Mouse (Mus musculus): Measurements from ENCODE around the gene Gm8369.
"Not testable (repeated sequence)": the region's sequence is repeated elsewhere in the genome, so short reads cannot be mapped to it uniquely, and the experiment has no call there.

Gene Gm8369

DNA sequence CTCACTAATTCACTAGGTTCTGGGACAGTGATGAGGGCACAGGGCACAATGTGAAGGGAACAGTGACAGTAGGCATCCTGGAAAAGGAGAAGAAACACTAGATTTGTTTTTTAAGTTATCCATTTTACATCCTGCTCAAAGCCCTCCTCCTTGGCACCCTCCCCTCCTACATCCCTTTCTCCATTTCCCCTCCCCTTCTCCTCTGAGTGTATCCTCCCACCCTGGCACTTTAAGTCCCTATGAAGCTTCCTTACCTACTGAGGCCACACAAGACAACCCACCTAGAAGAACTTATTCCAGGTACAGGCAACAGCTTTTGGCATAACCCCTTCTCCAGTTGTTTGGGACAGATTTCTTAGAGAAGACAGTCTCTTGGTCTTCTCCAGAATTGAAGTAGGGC, 30.5 kb downstream of the Gm8369 start, which contains the start of gene Ms4a6b:
Gene Ms4a6b (plus strand): TSS at position 267 of the 400 bp plus-strand sequence.
- no peak for DNase-seq (ENCODE audit: low read depth)

DNA sequence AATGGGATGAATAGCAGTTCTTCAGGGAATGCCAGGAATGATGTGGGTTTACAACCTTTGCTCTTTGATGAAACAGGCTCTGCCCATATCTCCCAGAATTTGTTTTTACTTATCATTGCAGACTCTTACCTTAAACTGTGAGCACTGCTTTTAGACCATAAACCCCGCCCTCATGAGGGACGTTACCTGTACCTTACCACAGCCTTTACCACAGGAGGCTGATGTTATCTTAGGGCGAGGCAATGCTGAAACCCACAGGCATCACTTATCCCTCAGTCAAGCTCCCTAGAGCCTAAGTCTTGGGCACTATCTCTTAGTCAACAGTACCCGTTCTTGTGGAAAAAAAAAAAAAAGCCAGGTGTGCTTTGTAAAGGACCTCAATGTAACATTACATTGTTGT, 31.1 kb downstream of the Gm8369 start:
- DNase-seq (ENCODE audit: low read depth): peak; percentile 88

- not testable (repeated sequence) for DNase-seq (ENCODE audit: low read depth)
Observed at GRCm38 (mm10) chr19:11517373-11517772, 31.6 kb downstream of the Gm8369 start.

DNA sequence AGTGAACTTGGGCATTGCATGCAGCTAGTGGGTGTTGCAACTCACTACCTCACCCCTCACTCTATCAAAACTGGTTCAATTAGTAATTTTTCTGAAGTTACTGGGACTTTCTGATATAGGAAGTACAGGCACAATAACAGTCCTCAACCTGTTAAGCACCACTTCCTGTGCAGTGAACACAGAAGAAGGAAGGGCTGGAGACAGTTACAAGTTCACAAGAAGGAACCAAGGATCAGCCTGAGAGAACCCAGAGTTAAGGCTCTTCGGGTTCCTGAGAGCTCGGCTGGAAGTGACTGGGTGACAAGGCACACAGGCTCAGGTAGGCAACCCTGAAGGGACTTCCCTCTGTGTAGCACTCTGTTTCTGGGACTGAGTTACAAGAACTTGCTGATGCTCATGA, 32.6 kb downstream of the Gm8369 start:
- DNase-seq (ENCODE audit: low read depth): peak; percentile 71

DNA sequence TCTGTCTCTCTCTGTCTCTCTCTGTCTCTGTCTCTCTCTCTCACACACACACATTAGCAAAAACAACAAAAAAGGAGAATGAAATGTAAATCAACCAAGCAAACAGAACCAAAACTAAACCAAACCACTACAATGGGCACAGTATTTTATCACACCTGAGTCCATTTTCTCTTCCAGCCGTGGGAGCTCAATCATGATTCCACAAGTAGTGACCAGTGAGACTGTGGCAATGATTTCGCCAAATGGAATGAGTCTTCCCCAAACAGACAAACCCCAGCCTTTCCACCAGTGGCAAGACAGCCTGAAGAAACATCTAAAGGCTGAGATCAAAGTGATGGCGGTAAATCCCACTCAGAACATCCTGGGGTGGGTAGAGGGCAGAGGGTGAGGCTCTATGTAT, 34.4 kb downstream of the Gm8369 start:
- peak; percentile 54 for DNase-seq (ENCODE audit: low read depth)

- peak; percentile 40 for DNase-seq (ENCODE audit: low read depth)
Observed at GRCm38 (mm10) chr19:11533421-11533820, 47.7 kb downstream of the Gm8369 start.

DNA sequence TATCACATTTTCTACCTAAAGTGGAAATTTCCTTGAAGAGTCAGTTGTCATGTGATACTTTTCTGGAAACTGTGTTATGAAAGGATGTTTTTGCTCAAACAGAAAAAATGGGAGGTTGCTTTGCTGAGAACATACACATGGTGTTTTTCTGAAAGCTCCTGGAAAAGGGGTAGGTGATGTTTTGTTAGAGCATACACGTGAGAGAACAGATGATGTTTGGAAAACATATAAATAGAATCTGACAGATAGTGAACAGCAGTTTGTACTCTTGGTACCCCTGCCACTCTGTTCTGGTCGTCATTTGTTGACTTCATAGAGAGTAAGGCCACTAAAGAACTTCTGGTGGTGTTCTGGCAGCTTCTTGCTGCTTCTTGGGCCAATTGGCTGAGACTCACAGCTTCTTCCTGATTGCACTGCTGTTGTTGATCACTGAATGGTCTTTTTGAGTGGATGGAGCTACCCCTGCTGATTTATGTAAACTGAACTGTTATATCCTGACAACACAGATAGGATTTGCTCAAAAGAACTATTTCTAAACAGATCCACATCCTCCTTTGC, 48.2 kb downstream of the Gm8369 start:
- peak; percentile 64 for DNase-seq (ENCODE audit: low read depth)

DNA sequence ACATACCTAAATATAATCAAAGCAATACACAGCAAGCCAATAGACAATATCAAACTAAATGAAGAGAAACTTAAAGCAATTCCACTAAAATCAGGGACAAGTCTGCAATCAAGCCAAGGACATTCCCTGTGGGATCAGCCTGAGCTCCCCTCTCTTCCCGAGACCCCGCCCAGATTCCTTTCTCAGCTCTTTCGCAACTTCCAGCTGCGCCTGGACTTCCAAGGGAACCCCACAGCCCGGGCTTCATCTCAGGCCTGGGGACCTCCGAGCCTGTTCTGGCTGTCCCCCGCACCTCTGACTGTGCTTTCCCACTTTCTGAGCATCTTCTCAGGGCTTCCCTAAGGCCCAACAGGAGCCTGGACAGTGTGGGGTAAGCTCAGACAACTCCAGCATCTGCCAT, 50.9 kb downstream of the Gm8369 start, which contains the start of gene Ms4a4d:
Gene Ms4a4d (plus strand): TSS at position 209 of the 400 bp plus-strand sequence.
- no peak for DNase-seq (ENCODE audit: low read depth)

DNA sequence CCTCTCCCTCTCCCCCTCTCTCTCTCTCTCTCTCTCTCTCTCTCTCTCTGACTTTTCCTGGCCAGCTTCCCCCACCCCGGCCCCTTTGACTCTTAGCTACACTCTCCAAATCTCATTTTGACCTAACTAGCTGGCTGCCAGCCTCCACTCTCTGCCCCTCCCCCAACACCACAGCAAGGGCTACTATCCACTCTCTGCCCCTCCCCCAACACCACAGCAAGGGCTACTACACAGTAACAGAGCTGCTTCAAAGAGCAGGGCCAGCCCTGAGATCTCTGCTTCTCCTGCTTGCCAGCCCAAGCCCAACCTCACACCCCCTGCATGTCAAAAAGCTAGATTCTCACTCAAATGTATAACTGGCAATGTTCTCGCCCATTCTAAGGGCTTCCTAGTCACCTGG, 51.6 kb downstream of the Gm8369 start:
- peak; percentile 25 for DNase-seq (ENCODE audit: low read depth)

DNA sequence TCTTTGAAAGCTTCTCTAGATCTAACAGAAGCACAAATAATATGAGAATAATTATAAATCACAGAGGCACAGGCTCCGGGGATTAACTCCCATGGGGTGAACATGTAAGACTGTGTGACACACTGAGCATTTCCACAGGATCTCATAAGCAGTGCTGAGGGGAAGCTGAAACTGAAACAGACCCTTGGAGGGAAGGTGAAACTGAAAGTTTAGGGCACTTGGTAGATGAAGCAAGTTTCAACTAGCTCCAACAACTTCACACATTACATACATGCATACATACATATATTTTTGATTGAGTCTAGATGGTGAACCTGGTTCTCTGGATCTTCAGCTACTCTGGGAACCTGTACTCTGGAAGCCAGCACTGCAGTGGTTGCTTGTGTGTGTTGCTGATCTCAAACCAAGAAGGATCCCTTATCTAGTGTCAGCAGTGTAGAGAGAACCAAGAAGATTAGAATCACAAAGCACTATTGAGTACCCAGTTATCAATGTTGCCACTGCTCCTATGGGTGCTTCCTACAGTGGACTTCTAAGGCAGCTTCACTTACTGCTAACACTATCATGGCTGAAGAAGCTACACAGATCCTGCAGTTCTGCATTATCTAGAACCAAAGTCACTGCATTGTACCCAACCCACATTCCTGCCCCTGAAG, 54.6 kb downstream of the Gm8369 start:
- DNase-seq (ENCODE audit: low read depth): peak; percentile 81

- peak; percentile 43 for DNase-seq (ENCODE audit: low read depth)
Observed at GRCm38 (mm10) chr19:11544383-11544782, 58.6 kb downstream of the Gm8369 start.

GRCm38 (mm10) chr19:11547911-11548310, 62.2 kb downstream of the Gm8369 start:
- DNase-seq (ENCODE audit: low read depth): no peak

DNA sequence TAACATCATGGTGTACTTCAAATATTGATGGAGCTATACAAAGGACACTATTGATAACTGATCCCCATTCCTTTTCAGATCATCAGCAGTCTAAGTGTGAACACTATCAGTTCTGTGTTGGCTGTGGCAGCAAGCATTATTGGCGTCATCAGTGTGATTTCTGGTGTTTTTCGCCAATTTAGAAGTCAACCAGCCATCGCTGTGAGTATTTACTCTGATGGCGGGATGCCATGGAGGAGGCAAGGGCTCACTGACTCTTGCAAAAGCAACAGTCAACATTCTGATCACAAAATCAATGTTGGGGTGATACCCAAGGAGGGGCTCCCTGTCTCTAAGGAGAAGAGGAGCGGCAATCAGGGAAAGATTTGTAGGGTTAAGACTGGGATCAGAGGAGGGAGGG, 69.0 kb downstream of the Gm8369 start:
- no peak for DNase-seq (ENCODE audit: low read depth)

- not testable (repeated sequence) for DNase-seq (ENCODE audit: low read depth)
Observed at GRCm38 (mm10) chr19:11559560-11559959, 73.8 kb downstream of the Gm8369 start.

Data from naive thymus-derived CD4-positive, alpha-beta T cell, adult 2 months (primary cell).